Mouse (Mus musculus) liver, embryonic 14.5 days (tissue): ENCODE results near the gene Abr.

Experiments used
- CTCF ChIP-seq: IDR thresholded peaks from 2 replicates; pipeline ENCODE4 v1.5.1; 2016; ENCODE audit warnings: antibody characterized with exemption, low read depth, control low read depth
- EP300 ChIP-seq: IDR thresholded peaks from 2 replicates; pipeline ENCODE4 v1.6.1; 2016; ENCODE audit warnings: antibody characterized with exemption, low read depth

DNA sequence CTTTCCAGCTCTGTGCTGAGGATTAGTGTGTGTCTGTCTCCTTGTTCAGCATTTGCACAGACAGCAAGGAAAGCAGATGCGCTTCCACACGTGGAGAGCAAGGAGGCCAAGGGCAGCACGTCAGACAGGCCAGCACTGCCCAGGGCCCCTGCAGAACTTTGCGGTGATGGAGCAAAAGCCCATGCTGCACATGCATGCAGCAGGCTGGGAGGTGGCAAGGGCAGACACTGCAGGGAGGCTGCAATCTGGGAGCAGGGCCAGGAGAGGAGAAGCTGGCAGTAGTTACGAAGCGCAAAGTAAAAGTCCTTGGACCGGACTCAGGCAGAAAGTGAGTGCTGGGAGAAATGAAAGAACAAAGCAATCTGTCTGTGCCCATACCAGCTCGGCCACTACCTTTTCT is 203.7 kb downstream of the Abr start:
- no peak for TF ChIP-seq CTCF
- no peak for TF ChIP-seq EP300
